Mouse (Mus musculus): ENCODE measurements around the gene Ola1. TPM values are rescaled to one million over a fixed set of nuclear protein-coding genes. Genes with fewer than 3 reads are reported as not detected.
A peak's percentile ranks its signal among the peaks of the same experiment; 100 is the strongest.

Gene Ola1
- polyA plus RNA-seq (2014; fragmentation: Nextera tagmentation; extraction: Ambion mirVana) = 85.3 and 91.9 TPM in 2 replicates

- Histone ChIP-seq H3K4me3 (replicated peaks; ENCODE audit: low read depth, low read length) (no peak within 1 kb of the TSS), H3K4me2 (ENCODE audit: low read length) (no peak within 1 kb of the TSS), H3K4me1 (ENCODE audit: control insufficient read depth, insufficient read depth, low read length) (no peaks in the 10 kb centered on the region), H3K9me3 (ENCODE audit: control insufficient read depth, low read length) (no peaks in the 10 kb centered on the region), H3K27me3 (ENCODE audit: control insufficient read depth, insufficient read depth, low read length) (no peaks in the 10 kb centered on the region), H3K36me3 (ENCODE audit: control insufficient read depth, insufficient read depth, low read length) (no peaks in the 10 kb centered on the region), H3K27ac (replicated peaks; ENCODE audit: low read depth, low read length) (no peak within 1 kb of the TSS), H3K9ac (replicated peaks; ENCODE audit: low read length) (no peak within 1 kb of the TSS)
- no peak for ATAC-seq (ENCODE audit: low FRiP score, low TSS enrichment)
- DNase-seq = no peak
- WGBS = 92% methylated on average over 5 of the region's 5 CpGs
These were observed at the start of gene Ola1 for GRCm38 (mm10) chr2:73218913-73219312. Gene Ola1 (minus strand): TSS chr2:73218924.

- ATAC-seq (ENCODE audit: low FRiP score, low TSS enrichment) (no peak), DNase-seq (peak; percentile 51)
- no peak overlapping the region for H3K4me3 ChIP-seq (replicated peaks; ENCODE audit: low read depth, low read length)
- peaks cover 13% of the 10 kb centered on the region; the same call in 1 of the 2 replicates for H3K4me1 ChIP-seq (ENCODE audit: control insufficient read depth, insufficient read depth, low read length)
- H3K9me3 ChIP-seq (ENCODE audit: control insufficient read depth, low read length) = no peaks in the 10 kb centered on the region
- H3K36me3 ChIP-seq (ENCODE audit: control insufficient read depth, insufficient read depth, low read length) = no peaks in the 10 kb centered on the region
- no peak overlapping the region for H3K9ac ChIP-seq (replicated peaks; ENCODE audit: low read length)
- no peak overlapping the region for H3K27ac ChIP-seq (replicated peaks; ENCODE audit: low read depth, low read length)
- H3K4me2 ChIP-seq (ENCODE audit: low read length) = no peak overlapping the region
- H3K27me3 ChIP-seq (ENCODE audit: control insufficient read depth, insufficient read depth, low read length) = peaks cover 91% of the 10 kb centered on the region
- 2% methylated on average over 12 of the region's 12 CpGs for WGBS
These were observed 49.6 kb upstream of the Ola1 start for GRCm38 (mm10) chr2:73268281-73268680.

- WGBS = 3% methylated on average over 4 of the region's 4 CpGs
- H3K4me3 ChIP-seq (replicated peaks; ENCODE audit: low read depth, low read length) = no peak overlapping the region
- H3K4me1 ChIP-seq (ENCODE audit: control insufficient read depth, insufficient read depth, low read length) = peaks cover 11% of the 10 kb centered on the region; the same call in 1 of the 2 replicates
- no peaks in the 10 kb centered on the region for H3K9me3 ChIP-seq (ENCODE audit: control insufficient read depth, low read length)
- no peak for ATAC-seq (ENCODE audit: low FRiP score, low TSS enrichment)
- no peaks in the 10 kb centered on the region for H3K36me3 ChIP-seq (ENCODE audit: control insufficient read depth, insufficient read depth, low read length)
- no peak overlapping the region for H3K9ac ChIP-seq (replicated peaks; ENCODE audit: low read length)
- peaks cover 92% of the 10 kb centered on the region for H3K27me3 ChIP-seq (ENCODE audit: control insufficient read depth, insufficient read depth, low read length)
- peak; percentile 32 for DNase-seq
- H3K27ac ChIP-seq (replicated peaks; ENCODE audit: low read depth, low read length) = no peak overlapping the region
- H3K4me2 ChIP-seq (ENCODE audit: low read length) = no peak overlapping the region
These were observed 49.1 kb upstream of the Ola1 start for GRCm38 (mm10) chr2:73267818-73268217.

GRCm38 (mm10) chr2:73267231-73267630 is 48.5 kb upstream of the Ola1 start:
- no peak overlapping the region for H3K4me3 ChIP-seq (replicated peaks; ENCODE audit: low read depth, low read length)
- 23% methylated on average over 3 of the region's 3 CpGs for WGBS
- H3K4me2 ChIP-seq (ENCODE audit: low read length) = no peak overlapping the region
- H3K36me3 ChIP-seq (ENCODE audit: control insufficient read depth, insufficient read depth, low read length) = no peaks in the 10 kb centered on the region
- no peak overlapping the region for H3K9ac ChIP-seq (replicated peaks; ENCODE audit: low read length)
- H3K27ac ChIP-seq (replicated peaks; ENCODE audit: low read depth, low read length) = no peak overlapping the region
- DNase-seq = no peak
- H3K9me3 ChIP-seq (ENCODE audit: control insufficient read depth, low read length) = no peaks in the 10 kb centered on the region
- ATAC-seq (ENCODE audit: low FRiP score, low TSS enrichment) = no peak
- peaks cover 11% of the 10 kb centered on the region; the same call in 1 of the 2 replicates for H3K4me1 ChIP-seq (ENCODE audit: control insufficient read depth, insufficient read depth, low read length)
- peaks cover 94% of the 10 kb centered on the region for H3K27me3 ChIP-seq (ENCODE audit: control insufficient read depth, insufficient read depth, low read length)

GRCm38 (mm10) chr2:73266623-73267022 is 47.9 kb upstream of the Ola1 start:
- H3K4me3 ChIP-seq (replicated peaks; ENCODE audit: low read depth, low read length) = no peak overlapping the region
- H3K4me2 ChIP-seq (ENCODE audit: low read length) = no peak overlapping the region
- H3K9me3 ChIP-seq (ENCODE audit: control insufficient read depth, low read length) = no peaks in the 10 kb centered on the region
- ATAC-seq (ENCODE audit: low FRiP score, low TSS enrichment) = no peak
- no peaks in the 10 kb centered on the region for H3K36me3 ChIP-seq (ENCODE audit: control insufficient read depth, insufficient read depth, low read length)
- peaks cover 92% of the 10 kb centered on the region for H3K27me3 ChIP-seq (ENCODE audit: control insufficient read depth, insufficient read depth, low read length)
- 51% methylated on average over 1 of the region's 1 CpGs for WGBS
- DNase-seq = no peak
- H3K27ac ChIP-seq (replicated peaks; ENCODE audit: low read depth, low read length) = no peak overlapping the region
- H3K4me1 ChIP-seq (ENCODE audit: control insufficient read depth, insufficient read depth, low read length) = peaks cover 11% of the 10 kb centered on the region; the same call in 1 of the 2 replicates
- H3K9ac ChIP-seq (replicated peaks; ENCODE audit: low read length) = no peak overlapping the region

- Histone ChIP-seq H3K4me2 (ENCODE audit: low read length) (no peak overlapping the region), H3K9me3 (ENCODE audit: control insufficient read depth, low read length) (no peaks in the 10 kb centered on the region), H3K4me3 (replicated peaks; ENCODE audit: low read depth, low read length) (no peak overlapping the region), H3K9ac (replicated peaks; ENCODE audit: low read length) (no peak overlapping the region), H3K27ac (replicated peaks; ENCODE audit: low read depth, low read length) (no peak overlapping the region), H3K36me3 (ENCODE audit: control insufficient read depth, insufficient read depth, low read length) (no peaks in the 10 kb centered on the region), H3K4me1 (ENCODE audit: control insufficient read depth, insufficient read depth, low read length) (peaks cover 11% of the 10 kb centered on the region; the same call in 1 of the 2 replicates), H3K27me3 (ENCODE audit: control insufficient read depth, insufficient read depth, low read length) (peaks cover 86% of the 10 kb centered on the region)
- WGBS = 14% methylated on average over 5 of the region's 5 CpGs
- DNase-seq (peak; percentile 43), ATAC-seq (ENCODE audit: low FRiP score, low TSS enrichment) (no peak)
These were observed 47.3 kb upstream of the Ola1 start for GRCm38 (mm10) chr2:73266011-73266410.

GRCm38 (mm10) chr2:73264611-73265195 is 46.0 kb upstream of the Ola1 start:
- H3K36me3 ChIP-seq (ENCODE audit: control insufficient read depth, insufficient read depth, low read length) = no peaks in the 10 kb centered on the region
- ATAC-seq (ENCODE audit: low FRiP score, low TSS enrichment) = no peak
- peaks cover 72% of the 10 kb centered on the region for H3K27me3 ChIP-seq (ENCODE audit: control insufficient read depth, insufficient read depth, low read length)
- H3K4me2 ChIP-seq (ENCODE audit: low read length) = peak overlapping the region; percentile 48; the same call in 1 of the 2 replicates
- H3K4me3 ChIP-seq (replicated peaks; ENCODE audit: low read depth, low read length) = no peak overlapping the region
- H3K9me3 ChIP-seq (ENCODE audit: control insufficient read depth, low read length) = no peaks in the 10 kb centered on the region
- WGBS = 8% methylated on average over 11 of the region's 11 CpGs
- DNase-seq = peak; percentile 24
- no peak overlapping the region for H3K27ac ChIP-seq (replicated peaks; ENCODE audit: low read depth, low read length)
- no peak overlapping the region for H3K9ac ChIP-seq (replicated peaks; ENCODE audit: low read length)
- H3K4me1 ChIP-seq (ENCODE audit: control insufficient read depth, insufficient read depth, low read length) = peaks cover 6% of the 10 kb centered on the region; the same call in 1 of the 2 replicates

GRCm38 (mm10) chr2:73263794-73264610 is 45.3 kb upstream of the Ola1 start:
- Histone ChIP-seq H3K4me2 (ENCODE audit: low read length) (peak overlapping the region; percentile 48), H3K4me1 (ENCODE audit: control insufficient read depth, insufficient read depth, low read length) (peaks cover 6% of the 10 kb centered on the region; the same call in 1 of the 2 replicates), H3K9me3 (ENCODE audit: control insufficient read depth, low read length) (no peaks in the 10 kb centered on the region), H3K27me3 (ENCODE audit: control insufficient read depth, insufficient read depth, low read length) (peaks cover 67% of the 10 kb centered on the region), H3K27ac (replicated peaks; ENCODE audit: low read depth, low read length) (no peak overlapping the region), H3K9ac (replicated peaks; ENCODE audit: low read length) (no peak overlapping the region), H3K36me3 (ENCODE audit: control insufficient read depth, insufficient read depth, low read length) (no peaks in the 10 kb centered on the region), H3K4me3 (replicated peaks; ENCODE audit: low read depth, low read length) (peak overlapping the region; percentile 22)
- DNase-seq = peak; percentile 40
- no peak for ATAC-seq (ENCODE audit: low FRiP score, low TSS enrichment)
- WGBS = 1% methylated on average over 38 of the region's 38 CpGs

Measured in midbrain, embryonic 14.5 days (tissue).